Mouse (Mus musculus) spleen, adult 2 months (tissue): ENCODE measurements around the gene Tnpo2.

Source experiments
- CTCF ChIP-seq: fragments of 200-500 bp; IDR thresholded peaks from 2 replicates; pipeline ENCODE4 v1.5.1; 2011; ENCODE audit warnings: mild to moderate bottlenecking, inconsistent platforms; ENCODE audit not compliant: insufficient read depth, insufficient read length, insufficient replicate concordance; ENCODE audit errors: extremely low read depth
- POLR2A ChIP-seq: fragments of 200-500 bp; IDR thresholded peaks from 2 replicates; pipeline ENCODE4 v1.6.1; 2011; ENCODE audit warnings: low read depth, low read length, inconsistent platforms

DNA sequence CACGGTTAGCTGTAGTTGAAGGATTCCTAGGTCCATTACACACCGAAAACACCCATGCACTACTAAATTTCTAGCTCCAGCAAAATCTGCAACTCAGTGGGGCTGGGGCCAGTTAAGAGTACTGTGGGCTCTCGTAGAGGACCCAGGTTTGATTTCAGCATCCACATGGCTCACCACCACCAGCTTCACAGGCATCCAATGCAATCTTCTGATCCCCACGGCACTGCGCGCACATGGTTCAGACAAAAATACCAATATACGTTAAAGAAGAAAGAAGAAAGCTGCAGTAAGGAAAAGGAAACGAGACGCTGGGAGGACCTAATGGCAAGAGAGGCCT lies 366 bp upstream of the Tnpo2 start:
- no peak; the same call in 1 of the 2 replicates for TF ChIP-seq POLR2A
- TF ChIP-seq CTCF = no peak
